Comparison of ENCODE assay signal across 8 mouse cellular contexts in genomic region chr13:48464170-48464569, GRCm38 (mm10). TPM values are rescaled to one million over a fixed set of nuclear protein-coding genes. Genes with fewer than 3 reads are reported as not detected.
DNase-seq lines count a peak whose midpoint lies in the region; ATAC-seq lines count a peak whose summit lies in the region.

No protein-coding gene starts in this region.

- intact Hi-C loops in left cerebral cortex, postnatal 10 days (cut with DNase I) = loop anchor here (2.0 to 10.0 kb wide), 4 partner anchors 199 to 1309 kb away; partner anchors contain the start of gene Id4

- no peaks in the 10 kb centered on the region for H3K36me3 ChIP-seq in intestine, embryonic 14.5 days (ENCODE audit: control insufficient read depth, insufficient read depth, low read length)
- H3K36me3 ChIP-seq in intestine, embryonic 15.5 days = no peaks in the 10 kb centered on the region
- no peaks in the 10 kb centered on the region for H3K36me3 ChIP-seq in hindbrain, embryonic 13.5 days
- H3K36me3 ChIP-seq in midbrain, embryonic 14.5 days (ENCODE audit: control insufficient read depth, insufficient read depth, low read length) = no peaks in the 10 kb centered on the region

- H3K4me2 ChIP-seq in intestine, embryonic 14.5 days (ENCODE audit: low read length) = no peak overlapping the region
- H3K4me2 ChIP-seq in intestine, embryonic 15.5 days (replicated peaks) = no peak overlapping the region
- no peak overlapping the region for H3K4me2 ChIP-seq in hindbrain, embryonic 13.5 days
- H3K4me2 ChIP-seq in midbrain, embryonic 14.5 days (ENCODE audit: low read length) = no peak overlapping the region

- H3K4me3 ChIP-seq in intestine, embryonic 14.5 days (ENCODE audit: low read depth, low read length) = no peak overlapping the region
- H3K4me3 ChIP-seq in intestine, embryonic 15.5 days (replicated peaks) = no peak overlapping the region
- no peak overlapping the region for H3K4me3 ChIP-seq in hindbrain, embryonic 13.5 days
- H3K4me3 ChIP-seq in midbrain, embryonic 14.5 days (replicated peaks; ENCODE audit: low read depth, low read length) = no peak overlapping the region

- ATAC-seq in intestine, embryonic 14.5 days (replicated peaks; ENCODE audit: low FRiP score, low TSS enrichment, low read depth) = no peak; the same call in 1 of the 2 replicates
- no peak for ATAC-seq in intestine, embryonic 15.5 days
- peak; percentile 68; the same call in 1 of the 2 replicates for ATAC-seq in hindbrain, embryonic 13.5 days (ENCODE audit: low FRiP score)
- ATAC-seq in midbrain, embryonic 14.5 days (ENCODE audit: low FRiP score, low TSS enrichment) = peak; percentile 57; the same call in 1 of the 2 replicates

- 15% methylated on average over 4 of the region's 4 CpGs for WGBS in intestine, embryonic 14.5 days
- 10% methylated on average over 4 of the region's 4 CpGs for WGBS in intestine, embryonic 15.5 days
- 13% methylated on average over 4 of the region's 4 CpGs for WGBS in hindbrain, embryonic 13.5 days
- WGBS in midbrain, embryonic 14.5 days = 12% methylated on average over 4 of the region's 4 CpGs

- 0 out of 2 replicates have a peak, but pooled peaks cover 3% of the 10 kb centered on the region for H3K27me3 ChIP-seq in intestine, embryonic 14.5 days (replicated peaks; ENCODE audit: control insufficient read depth, insufficient read depth, low read length)
- no peaks in the 10 kb centered on the region; the same call in 1 of the 2 replicates for H3K27me3 ChIP-seq in intestine, embryonic 15.5 days (replicated peaks)
- no peaks in the 10 kb centered on the region for H3K27me3 ChIP-seq in hindbrain, embryonic 13.5 days
- no peaks in the 10 kb centered on the region for H3K27me3 ChIP-seq in midbrain, embryonic 14.5 days (ENCODE audit: control insufficient read depth, insufficient read depth, low read length)

- no peak overlapping the region for H3K9ac ChIP-seq in intestine, embryonic 14.5 days (ENCODE audit: low read length)
- H3K9ac ChIP-seq in intestine, embryonic 15.5 days = no peak overlapping the region
- H3K9ac ChIP-seq in hindbrain, embryonic 13.5 days = no peak overlapping the region
- H3K9ac ChIP-seq in midbrain, embryonic 14.5 days (replicated peaks; ENCODE audit: low read length) = no peak overlapping the region

- peak; percentile 92 for DNase-seq in intestine, embryonic 14.5 days (ENCODE audit: low spot score)
- peak; percentile 52 to 75 for DNase-seq in cerebellum, adult 18-20 months
- peak; percentile 84 for DNase-seq in forelimb bud, embryonic 11.5 days (ENCODE audit: low read depth, low spot score)
- DNase-seq in left cerebral cortex, postnatal 10 days (ENCODE audit: extremely low spot score in 1 of 2, low spot score in 2 of 2) = peak; percentile 56 to 80
- peak; percentile 93 for DNase-seq in midbrain, embryonic 14.5 days
- DNase-seq in spleen, adult 12 weeks (ENCODE audit: low spot score) = peak; percentile 3

- H3K9me3 ChIP-seq in intestine, embryonic 14.5 days (ENCODE audit: control insufficient read depth, low read length) = no peaks in the 10 kb centered on the region
- H3K9me3 ChIP-seq in intestine, embryonic 15.5 days = no peaks in the 10 kb centered on the region
- no peaks in the 10 kb centered on the region for H3K9me3 ChIP-seq in hindbrain, embryonic 13.5 days
- no peaks in the 10 kb centered on the region for H3K9me3 ChIP-seq in midbrain, embryonic 14.5 days (ENCODE audit: control insufficient read depth, low read length)

- H3K4me1 ChIP-seq in intestine, embryonic 14.5 days (replicated peaks; ENCODE audit: control insufficient read depth, insufficient read depth, low read length) = no peaks in the 10 kb centered on the region
- H3K4me1 ChIP-seq in intestine, embryonic 15.5 days (replicated peaks) = no peaks in the 10 kb centered on the region
- peaks cover 29% of the 10 kb centered on the region for H3K4me1 ChIP-seq in hindbrain, embryonic 13.5 days (replicated peaks)
- peaks cover 21% of the 10 kb centered on the region for H3K4me1 ChIP-seq in midbrain, embryonic 14.5 days (ENCODE audit: control insufficient read depth, insufficient read depth, low read length)

- no peak overlapping the region for H3K27ac ChIP-seq in intestine, embryonic 14.5 days (ENCODE audit: low read depth)
- no peak overlapping the region for H3K27ac ChIP-seq in intestine, embryonic 15.5 days
- peak overlapping the region; percentile 40 for H3K27ac ChIP-seq in hindbrain, embryonic 13.5 days
- H3K27ac ChIP-seq in midbrain, embryonic 14.5 days (replicated peaks; ENCODE audit: low read depth, low read length) = 0 out of 2 replicates have a peak overlapping the region, but pooled peaks have one; percentile 32

RNA-seq across cellular contexts. Expression of gene Zfp169, which starts 49.1 kb away (rescaled TPM):
- 6.2 and 6.6 TPM in 2 replicates for polyA plus RNA-seq in intestine, embryonic 14.5 days (2014; fragmentation: Nextera tagmentation; extraction: Ambion mirVana)
- 3.0 and 3.1 TPM in 2 replicates for polyA plus RNA-seq in intestine, embryonic 15.5 days (2015; fragmentation: Nextera tagmentation; extraction: Ambion mirVana)
- 7.6 and 8.2 TPM in 2 replicates for polyA plus RNA-seq in hindbrain, embryonic 13.5 days (2015; fragmentation: Nextera tagmentation; extraction: Ambion mirVana)
- 10 to 100 TPM; 18.1 to 19.6 TPM for total RNA-seq in left cerebral cortex, postnatal 10 days (2021)
- polyA plus RNA-seq in midbrain, embryonic 14.5 days (2014; fragmentation: Nextera tagmentation; extraction: Ambion mirVana) = 6.8 and 7.4 TPM in 2 replicates

RNA-seq across cellular contexts. Expression of gene A830005F24Rik, which starts 49.2 kb away (rescaled TPM):
- 0.79 and 1.1 TPM in 2 replicates for polyA plus RNA-seq in intestine, embryonic 14.5 days (2014; fragmentation: Nextera tagmentation; extraction: Ambion mirVana)
- 0.37 and 0.99 TPM in 2 replicates for polyA plus RNA-seq in intestine, embryonic 15.5 days (2015; fragmentation: Nextera tagmentation; extraction: Ambion mirVana)
- polyA plus RNA-seq in hindbrain, embryonic 13.5 days (2015; fragmentation: Nextera tagmentation; extraction: Ambion mirVana) = 3.6 and 4.4 TPM in 2 replicates
- 1 to 10 TPM in 1 of 2 experiments, under 1 TPM in 1; 0.79 to 1.8 TPM for total RNA-seq in left cerebral cortex, postnatal 10 days (2021)
- 2.6 and 3.1 TPM in 2 replicates for polyA plus RNA-seq in midbrain, embryonic 14.5 days (2014; fragmentation: Nextera tagmentation; extraction: Ambion mirVana)

Comparison
In these comparisons a context has a peak if more than half of its experiments do, and no peak if none do; other contexts are left out.
1. ATAC-seq: peak in hindbrain, embryonic 13.5 days (single experiment) and midbrain, embryonic 14.5 days (single experiment); none in intestine, embryonic 14.5 days (single experiment) and intestine, embryonic 15.5 days (single experiment).
2. DNase-seq: peak in every context shown above with its lines; median percentile 93 in midbrain, embryonic 14.5 days; 92 in intestine, embryonic 14.5 days; 84 in forelimb bud, embryonic 11.5 days; 68 in left cerebral cortex, postnatal 10 days; 64 in cerebellum, adult 18-20 months; 3 in spleen, adult 12 weeks.
3. H3K27ac ChIP-seq: peak in hindbrain, embryonic 13.5 days (single experiment) and midbrain, embryonic 14.5 days (single experiment); none in intestine, embryonic 14.5 days (single experiment) and intestine, embryonic 15.5 days (single experiment).